Mouse (Mus musculus) layer of hippocampus, adult 2 months (tissue): ENCODE data around the gene Casz1. TPM values are rescaled to one million over a fixed set of nuclear protein-coding genes. Genes with fewer than 3 reads are reported as not detected.
A peak's percentile ranks its signal among the peaks of the same experiment; 100 is the strongest.

ENCODE experiments used
- DNase-seq, 2 experiments: peaks; one replicate each; pipeline ENCODE4 v3.0.0; 2022; ENCODE audit warnings: low spot score in 2 of 2
- H3K27ac ChIP-seq: fragments of 200-600 bp; 2 replicates; pipeline ENCODE4 v1.8.1; 2022
- H3K4me3 ChIP-seq: fragments of 200-600 bp; 2 replicates; pipeline ENCODE4 v1.8.1; 2022; ENCODE audit warnings: mild to moderate bottlenecking
- CTCF ChIP-seq: fragments of 200-600 bp; conservative IDR thresholded peaks from 2 replicates; pipeline ENCODE4 v1.8.1; 2022; ENCODE audit warnings: antibody characterized with exemption, mild to moderate bottlenecking, moderate library complexity
- total RNA-seq, 2 experiments: library from RNA; stranded (reverse); gene quantifications; 2 replicates each; pipeline ENCODE4 v1.2.3; 2021

Gene Casz1
- total RNA-seq, 2 experiments from 2014 or later = 0.34 to 0.56 TPM

GRCm38 (mm10) chr4:148836391-148836790 is 32.2 kb downstream of the Casz1 start:
- Histone ChIP-seq H3K4me3 (no peak overlapping the region), H3K27ac (no peak overlapping the region)
- no peak for DNase-seq
- TF ChIP-seq CTCF = no peak

GRCm38 (mm10) chr4:148837046-148837445 is 32.8 kb downstream of the Casz1 start:
- no peak overlapping the region for H3K4me3 ChIP-seq
- DNase-seq = no peak
- TF ChIP-seq CTCF = no peak
- H3K27ac ChIP-seq = no peak overlapping the region

GRCm38 (mm10) chr4:148837644-148838043 is 33.4 kb downstream of the Casz1 start:
- Histone ChIP-seq H3K4me3 (no peak overlapping the region), H3K27ac (no peak overlapping the region)
- no peak for DNase-seq
- no peak for TF ChIP-seq CTCF

GRCm38 (mm10) chr4:148842302-148842701 is 38.1 kb downstream of the Casz1 start:
- H3K4me3 ChIP-seq = no peak overlapping the region
- TF ChIP-seq CTCF = no peak
- DNase-seq = no peak
- H3K27ac ChIP-seq = no peak overlapping the region

GRCm38 (mm10) chr4:148844921-148845320 is 40.7 kb downstream of the Casz1 start:
- no peak for DNase-seq
- H3K27ac ChIP-seq = no peak overlapping the region
- no peak for TF ChIP-seq CTCF
- H3K4me3 ChIP-seq = no peak overlapping the region

GRCm38 (mm10) chr4:148846203-148846602 is 42.0 kb downstream of the Casz1 start:
- no peak overlapping the region for H3K4me3 ChIP-seq
- no peak overlapping the region for H3K27ac ChIP-seq
- TF ChIP-seq CTCF = peak; percentile 30
- peak in 1 of 2 experiments; percentile 53 for DNase-seq

GRCm38 (mm10) chr4:148846724-148847123 is 42.5 kb downstream of the Casz1 start:
- no peak for DNase-seq
- no peak overlapping the region for H3K4me3 ChIP-seq
- TF ChIP-seq CTCF = no peak

GRCm38 (mm10) chr4:148847636-148848035 is 43.4 kb downstream of the Casz1 start:
- DNase-seq = no peak
- Histone ChIP-seq H3K27ac (no peak overlapping the region), H3K4me3 (no peak overlapping the region)
- TF ChIP-seq CTCF = no peak

More at GRCm38 (mm10) chr4:148846724-148847123, 42.5 kb downstream of the Casz1 start:
- no peak overlapping the region for H3K27ac ChIP-seq

- DNase-seq = no peak
- TF ChIP-seq CTCF = no peak
Measured at GRCm38 (mm10) chr4:148849437-148849836, 45.2 kb downstream of the Casz1 start.

GRCm38 (mm10) chr4:148853057-148853456 is 48.8 kb downstream of the Casz1 start:
- no peak overlapping the region for H3K27ac ChIP-seq
- DNase-seq = no peak
- no peak for TF ChIP-seq CTCF
- H3K4me3 ChIP-seq = no peak overlapping the region

More at GRCm38 (mm10) chr4:148849437-148849836, 45.2 kb downstream of the Casz1 start:
- H3K27ac ChIP-seq = no peak overlapping the region
- H3K4me3 ChIP-seq = no peak overlapping the region

GRCm38 (mm10) chr4:148854093-148854492 is 49.9 kb downstream of the Casz1 start:
- DNase-seq = no peak
- Histone ChIP-seq H3K27ac (no peak overlapping the region), H3K4me3 (no peak overlapping the region)
- no peak for TF ChIP-seq CTCF

- no peak for TF ChIP-seq CTCF
- no peak overlapping the region for H3K27ac ChIP-seq
Measured at GRCm38 (mm10) chr4:148855527-148855926, 51.3 kb downstream of the Casz1 start.

GRCm38 (mm10) chr4:148856216-148856615 is 52.0 kb downstream of the Casz1 start:
- no peak for TF ChIP-seq CTCF
- Histone ChIP-seq H3K27ac (no peak overlapping the region), H3K4me3 (no peak overlapping the region)
- no peak for DNase-seq

More at GRCm38 (mm10) chr4:148855527-148855926, 51.3 kb downstream of the Casz1 start:
- no peak for DNase-seq
- H3K4me3 ChIP-seq = no peak overlapping the region

GRCm38 (mm10) chr4:148857398-148858084 is 53.3 kb downstream of the Casz1 start:
- DNase-seq = no peak
- Histone ChIP-seq H3K4me3 (no peak overlapping the region), H3K27ac (no peak overlapping the region)
- peak; percentile 48 for TF ChIP-seq CTCF
